Mouse (Mus musculus): ENCODE results near the gene Foxn2. TPM values are rescaled to one million over a fixed set of nuclear protein-coding genes. Genes with fewer than 3 reads are reported as not detected.

Foxn2 gene
- polyA plus RNA-seq (2015; fragmentation: Nextera tagmentation; extraction: Ambion mirVana) = 14.0 and 15.7 TPM in 2 replicates

DNA sequence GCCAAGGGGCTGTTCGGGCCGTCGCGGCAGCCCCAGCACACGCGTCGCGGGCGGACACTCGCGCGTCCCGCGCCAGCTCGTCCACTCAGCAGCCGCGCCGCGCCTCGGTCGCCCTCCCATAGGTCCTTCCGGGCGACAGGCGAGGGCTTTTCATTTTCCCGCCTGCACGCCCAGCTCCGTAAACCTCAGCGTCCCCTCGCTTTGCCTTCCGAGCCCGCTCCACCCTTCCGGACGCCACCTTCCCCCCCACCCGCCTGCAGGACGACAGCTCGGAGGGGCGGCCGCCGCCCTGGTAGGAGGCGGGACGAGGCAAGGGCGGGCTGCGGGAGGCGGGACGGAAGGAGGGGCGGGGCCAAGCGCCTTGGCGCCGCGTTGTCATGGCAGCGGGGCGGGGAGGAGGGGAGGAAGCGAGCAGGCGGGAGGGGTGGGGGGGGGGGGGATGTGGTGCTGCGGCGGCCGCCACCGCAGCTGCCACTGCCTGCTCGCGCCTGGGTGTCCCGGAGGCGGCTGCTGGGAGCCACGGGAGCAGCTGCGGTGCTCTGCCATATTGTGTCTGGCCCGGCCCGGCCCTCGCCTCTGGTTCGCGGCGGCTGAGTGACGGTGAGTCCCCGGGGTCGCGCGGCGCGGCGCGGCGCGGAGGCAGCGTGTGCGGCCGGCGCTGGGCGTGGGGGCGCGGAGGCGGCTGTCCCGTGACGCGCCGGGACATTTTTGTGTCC lies at the start of gene Foxn2:
TSS of gene Foxn2 (plus strand) at position 427 of the 716 bp plus-strand sequence.
- Histone ChIP-seq H3K27me3 (ENCODE audit: insufficient read depth, low read length) (no peaks in the 10 kb centered on the region), H3K4me2 (replicated peaks; ENCODE audit: low read depth, low read length) (peak within 1 kb of the TSS; percentile 77), H3K9ac (replicated peaks; ENCODE audit: low read length) (peak within 1 kb of the TSS; percentile 94), H3K36me3 (ENCODE audit: insufficient read depth, low read length) (no peaks in the 10 kb centered on the region), H3K4me1 (ENCODE audit: insufficient read depth, low read length) (peaks cover 9% of the 10 kb centered on the region), H3K9me3 (ENCODE audit: low read length) (no peaks in the 10 kb centered on the region), H3K27ac (ENCODE audit: low read length) (peak within 1 kb of the TSS; percentile 91), H3K4me3 (ENCODE audit: low read length) (peak within 1 kb of the TSS; percentile 90)
- under 1% methylated on average over 60 of the region's 93 CpGs for WGBS
- ATAC-seq (ENCODE audit: low FRiP score, low TSS enrichment) = peak; percentile 92

DNA sequence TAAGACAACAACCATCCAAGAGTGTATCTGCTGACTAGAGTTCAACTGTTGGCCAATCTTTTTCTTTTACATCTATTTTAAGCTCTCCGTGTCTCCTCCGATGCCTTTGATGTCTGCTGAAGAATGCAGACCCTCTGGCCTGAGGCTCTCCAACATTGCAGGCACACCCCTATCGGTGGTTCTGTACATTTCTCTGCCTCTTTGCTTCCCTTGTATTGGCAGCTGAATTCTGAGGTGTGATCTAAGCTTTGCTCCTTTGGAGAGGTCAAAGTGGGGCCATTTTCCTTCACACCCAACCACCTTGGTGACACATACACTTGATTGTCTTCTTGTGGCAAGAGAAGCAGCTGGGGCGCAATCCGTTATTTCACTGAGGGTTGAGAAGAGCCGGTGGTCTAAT lies 43.0 kb upstream of the Foxn2 start:
- no peaks in the 10 kb centered on the region for H3K36me3 ChIP-seq (ENCODE audit: insufficient read depth, low read length)
- no peak overlapping the region for H3K4me2 ChIP-seq (replicated peaks; ENCODE audit: low read depth, low read length)
- H3K9me3 ChIP-seq (ENCODE audit: low read length) = no peaks in the 10 kb centered on the region
- no peak overlapping the region for H3K9ac ChIP-seq (replicated peaks; ENCODE audit: low read length)
- no peak for ATAC-seq (ENCODE audit: low FRiP score, low TSS enrichment)
- no peak overlapping the region for H3K4me3 ChIP-seq (ENCODE audit: low read length)
- no peaks in the 10 kb centered on the region for H3K27me3 ChIP-seq (ENCODE audit: insufficient read depth, low read length)
- no peaks in the 10 kb centered on the region for H3K4me1 ChIP-seq (ENCODE audit: insufficient read depth, low read length)
- H3K27ac ChIP-seq (ENCODE audit: low read length) = no peak overlapping the region
- WGBS = 81% methylated on average over 6 of the region's 6 CpGs

- no peaks in the 10 kb centered on the region for H3K9me3 ChIP-seq (ENCODE audit: low read length)
Measured at GRCm38 (mm10) chr17:88398090-88398489, 42.4 kb upstream of the Foxn2 start.

GRCm38 (mm10) chr17:88398854-88399253 lies 41.7 kb upstream of the Foxn2 start:
- 83% methylated on average over 4 of the region's 4 CpGs for WGBS
- ATAC-seq (ENCODE audit: low FRiP score, low TSS enrichment) = no peak
- Histone ChIP-seq H3K4me3 (ENCODE audit: low read length) (no peak overlapping the region), H3K9me3 (ENCODE audit: low read length) (no peaks in the 10 kb centered on the region), H3K4me1 (ENCODE audit: insufficient read depth, low read length) (no peaks in the 10 kb centered on the region), H3K27me3 (ENCODE audit: insufficient read depth, low read length) (peaks cover 4% of the 10 kb centered on the region), H3K9ac (replicated peaks; ENCODE audit: low read length) (no peak overlapping the region), H3K36me3 (ENCODE audit: insufficient read depth, low read length) (no peaks in the 10 kb centered on the region), H3K4me2 (replicated peaks; ENCODE audit: low read depth, low read length) (no peak overlapping the region), H3K27ac (ENCODE audit: low read length) (no peak overlapping the region)

More at GRCm38 (mm10) chr17:88398090-88398489, 42.4 kb upstream of the Foxn2 start:
- H3K9ac ChIP-seq (replicated peaks; ENCODE audit: low read length) = no peak overlapping the region
- no peak for ATAC-seq (ENCODE audit: low FRiP score, low TSS enrichment)
- H3K4me3 ChIP-seq (ENCODE audit: low read length) = no peak overlapping the region
- H3K27me3 ChIP-seq (ENCODE audit: insufficient read depth, low read length) = no peaks in the 10 kb centered on the region
- WGBS = 85% methylated on average over 6 of the region's 6 CpGs
- no peaks in the 10 kb centered on the region for H3K36me3 ChIP-seq (ENCODE audit: insufficient read depth, low read length)
- H3K27ac ChIP-seq (ENCODE audit: low read length) = no peak overlapping the region
- H3K4me1 ChIP-seq (ENCODE audit: insufficient read depth, low read length) = no peaks in the 10 kb centered on the region
- H3K4me2 ChIP-seq (replicated peaks; ENCODE audit: low read depth, low read length) = no peak overlapping the region

DNA sequence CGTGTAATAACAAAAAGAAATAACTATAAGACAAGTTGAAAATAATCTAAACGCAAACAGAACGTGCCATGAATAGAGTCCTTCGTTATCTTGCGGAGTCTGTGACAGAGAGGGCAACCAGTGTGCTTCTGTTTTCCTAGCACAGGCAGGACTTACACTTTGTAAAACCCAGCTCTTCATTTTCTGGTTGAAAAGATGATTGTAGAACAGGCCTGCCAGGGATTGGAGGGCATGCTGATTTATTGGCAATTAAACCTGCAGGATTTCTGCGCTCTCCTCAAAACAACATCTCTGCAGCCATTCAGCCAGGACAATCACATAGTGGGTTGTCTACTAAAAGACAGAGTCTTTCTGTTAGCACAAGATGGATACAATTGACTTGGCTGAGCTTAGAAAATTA lies 40.4 kb upstream of the Foxn2 start:
- Histone ChIP-seq H3K4me1 (ENCODE audit: insufficient read depth, low read length) (peaks cover 5% of the 10 kb centered on the region; the same call in 1 of the 2 replicates), H3K4me2 (replicated peaks; ENCODE audit: low read depth, low read length) (no peak overlapping the region), H3K4me3 (ENCODE audit: low read length) (no peak overlapping the region), H3K27ac (ENCODE audit: low read length) (no peak overlapping the region), H3K9me3 (ENCODE audit: low read length) (no peaks in the 10 kb centered on the region), H3K9ac (replicated peaks; ENCODE audit: low read length) (no peak overlapping the region), H3K27me3 (ENCODE audit: insufficient read depth, low read length) (peaks cover 9% of the 10 kb centered on the region), H3K36me3 (ENCODE audit: insufficient read depth, low read length) (no peaks in the 10 kb centered on the region)
- WGBS = 67% methylated on average over 6 of the region's 6 CpGs
- no peak for ATAC-seq (ENCODE audit: low FRiP score, low TSS enrichment)

DNA sequence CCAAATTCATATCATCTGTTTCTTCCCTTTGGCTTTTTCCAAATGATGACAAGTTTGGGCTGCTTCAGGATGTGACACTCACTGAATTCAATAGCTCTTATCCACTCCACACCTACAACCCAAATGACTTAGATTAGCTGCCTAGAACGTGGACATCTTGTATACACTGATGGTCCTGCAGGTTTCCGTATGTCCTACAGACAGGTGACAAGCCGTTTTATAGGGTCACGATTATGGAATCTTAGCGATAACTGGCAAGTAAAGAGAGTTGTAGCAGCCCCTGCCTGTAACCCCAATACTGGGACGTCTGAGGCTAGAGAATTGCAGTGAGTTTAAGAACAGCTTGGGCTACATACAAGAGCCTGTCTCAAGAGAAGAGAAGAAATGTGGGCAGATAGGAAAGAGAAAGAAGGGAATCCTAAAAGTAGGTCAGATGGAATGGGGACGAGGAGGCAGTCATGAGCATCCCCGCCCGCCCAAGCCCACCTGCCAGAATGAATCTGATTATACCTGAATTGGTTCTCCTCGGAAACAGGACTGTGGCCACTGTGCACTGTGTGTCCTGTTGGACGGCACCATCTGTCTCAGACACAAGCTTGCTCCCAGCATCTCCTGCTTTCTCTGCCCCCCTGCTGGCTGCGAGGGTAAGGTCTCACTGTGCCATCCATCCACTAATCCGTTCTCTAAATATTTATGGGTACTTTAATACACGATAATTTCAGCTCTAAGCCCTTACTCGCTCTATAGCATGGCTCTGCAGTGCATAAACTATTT lies 39.6 kb upstream of the Foxn2 start:
- no peaks in the 10 kb centered on the region for H3K36me3 ChIP-seq (ENCODE audit: insufficient read depth, low read length)
- ATAC-seq (ENCODE audit: low FRiP score, low TSS enrichment) = no peak
- H3K4me1 ChIP-seq (ENCODE audit: insufficient read depth, low read length) = peaks cover 7% of the 10 kb centered on the region; the same call in 1 of the 2 replicates
- no peaks in the 10 kb centered on the region for H3K9me3 ChIP-seq (ENCODE audit: low read length)
- no peak overlapping the region for H3K4me2 ChIP-seq (replicated peaks; ENCODE audit: low read depth, low read length)
- H3K27me3 ChIP-seq (ENCODE audit: insufficient read depth, low read length) = peaks cover 11% of the 10 kb centered on the region
- no peak overlapping the region for H3K4me3 ChIP-seq (ENCODE audit: low read length)
- H3K27ac ChIP-seq (ENCODE audit: low read length) = no peak overlapping the region
- no peak overlapping the region for H3K9ac ChIP-seq (replicated peaks; ENCODE audit: low read length)
- 75% methylated on average over 15 of the region's 15 CpGs for WGBS

GRCm38 (mm10) chr17:88403269-88403668 lies 37.2 kb upstream of the Foxn2 start:
- Histone ChIP-seq H3K4me1 (ENCODE audit: insufficient read depth, low read length) (peaks cover 7% of the 10 kb centered on the region; the same call in 1 of the 2 replicates), H3K4me3 (ENCODE audit: low read length) (no peak overlapping the region), H3K27me3 (ENCODE audit: insufficient read depth, low read length) (peaks cover 11% of the 10 kb centered on the region), H3K9ac (replicated peaks; ENCODE audit: low read length) (no peak overlapping the region), H3K9me3 (ENCODE audit: low read length) (no peaks in the 10 kb centered on the region), H3K36me3 (ENCODE audit: insufficient read depth, low read length) (no peaks in the 10 kb centered on the region), H3K4me2 (replicated peaks; ENCODE audit: low read depth, low read length) (no peak overlapping the region), H3K27ac (ENCODE audit: low read length) (no peak overlapping the region)
- ATAC-seq (ENCODE audit: low FRiP score, low TSS enrichment) = no peak
- 86% methylated on average over 6 of the region's 6 CpGs for WGBS

- Histone ChIP-seq H3K27ac (ENCODE audit: low read length) (no peak overlapping the region), H3K36me3 (ENCODE audit: insufficient read depth, low read length) (no peaks in the 10 kb centered on the region), H3K4me2 (replicated peaks; ENCODE audit: low read depth, low read length) (peak overlapping the region; percentile 43), H3K4me1 (ENCODE audit: insufficient read depth, low read length) (peaks cover 7% of the 10 kb centered on the region; the same call in 1 of the 2 replicates), H3K4me3 (ENCODE audit: low read length) (no peak overlapping the region), H3K9me3 (ENCODE audit: low read length) (no peaks in the 10 kb centered on the region), H3K9ac (replicated peaks; ENCODE audit: low read length) (no peak overlapping the region), H3K27me3 (ENCODE audit: insufficient read depth, low read length) (peaks cover 11% of the 10 kb centered on the region)
- WGBS = 12% methylated on average over 6 of the region's 6 CpGs
- ATAC-seq (ENCODE audit: low FRiP score, low TSS enrichment) = no peak
Measured at GRCm38 (mm10) chr17:88404471-88404870, 36.0 kb upstream of the Foxn2 start.

DNA sequence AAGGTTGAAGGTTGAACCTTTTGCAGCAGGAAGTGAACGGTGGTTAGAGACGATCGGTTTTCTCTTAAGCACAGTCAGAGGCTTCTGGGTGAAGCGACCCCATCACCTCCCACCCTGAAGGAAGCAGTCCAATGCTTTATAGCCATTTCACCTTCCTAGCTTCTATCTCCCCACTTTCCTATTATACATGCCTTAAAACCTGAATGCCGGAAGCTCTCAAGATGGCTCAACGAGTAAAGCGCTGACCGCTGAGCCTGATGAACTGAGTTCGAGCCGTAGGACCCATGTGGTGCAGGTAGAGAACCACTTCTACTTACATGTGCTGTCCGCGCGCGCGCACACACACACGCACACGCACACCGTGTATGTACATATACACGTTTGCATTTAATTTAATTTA lies 35.4 kb upstream of the Foxn2 start:
- H3K4me2 ChIP-seq (replicated peaks; ENCODE audit: low read depth, low read length) = peak overlapping the region; percentile 43
- no peak overlapping the region for H3K9ac ChIP-seq (replicated peaks; ENCODE audit: low read length)
- peak overlapping the region; percentile 23 for H3K4me3 ChIP-seq (ENCODE audit: low read length)
- H3K36me3 ChIP-seq (ENCODE audit: insufficient read depth, low read length) = no peaks in the 10 kb centered on the region
- peaks cover 11% of the 10 kb centered on the region for H3K27me3 ChIP-seq (ENCODE audit: insufficient read depth, low read length)
- WGBS = 40% methylated on average over 19 of the region's 19 CpGs
- peaks cover 7% of the 10 kb centered on the region; the same call in 1 of the 2 replicates for H3K4me1 ChIP-seq (ENCODE audit: insufficient read depth, low read length)
- no peak for ATAC-seq (ENCODE audit: low FRiP score, low TSS enrichment)
- no peaks in the 10 kb centered on the region for H3K9me3 ChIP-seq (ENCODE audit: low read length)
- H3K27ac ChIP-seq (ENCODE audit: low read length) = no peak overlapping the region

DNA sequence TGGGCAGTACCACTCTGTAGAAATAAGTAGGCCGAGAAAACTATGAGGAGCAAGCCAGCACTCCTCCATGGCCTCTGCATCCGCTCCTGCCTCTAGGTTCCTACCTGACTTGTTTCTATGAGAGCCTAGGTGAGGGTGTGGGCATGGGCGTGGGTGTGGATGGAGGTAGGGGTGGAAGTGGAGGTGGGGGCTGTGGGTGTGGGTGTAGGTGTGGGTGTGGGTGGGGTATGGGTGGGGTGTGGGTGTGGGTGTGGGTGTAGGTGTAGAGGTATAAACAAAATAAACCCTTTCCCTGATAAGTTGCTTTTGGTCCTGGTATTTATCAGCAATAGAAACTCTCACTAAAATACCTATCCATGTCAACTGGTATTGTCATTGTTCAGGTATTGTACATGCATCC lies 30.8 kb upstream of the Foxn2 start:
- no peak overlapping the region for H3K4me2 ChIP-seq (replicated peaks; ENCODE audit: low read depth, low read length)
- WGBS = 82% methylated on average over 3 of the region's 3 CpGs
- H3K4me3 ChIP-seq (ENCODE audit: low read length) = no peak overlapping the region
- H3K9ac ChIP-seq (replicated peaks; ENCODE audit: low read length) = no peak overlapping the region
- H3K27me3 ChIP-seq (ENCODE audit: insufficient read depth, low read length) = 0 out of 2 replicates have a peak, but pooled peaks cover 2% of the 10 kb centered on the region
- no peaks in the 10 kb centered on the region for H3K36me3 ChIP-seq (ENCODE audit: insufficient read depth, low read length)
- no peak for ATAC-seq (ENCODE audit: low FRiP score, low TSS enrichment)
- H3K4me1 ChIP-seq (ENCODE audit: insufficient read depth, low read length) = peaks cover 6% of the 10 kb centered on the region; the same call in 1 of the 2 replicates
- no peak overlapping the region for H3K27ac ChIP-seq (ENCODE audit: low read length)
- H3K9me3 ChIP-seq (ENCODE audit: low read length) = no peaks in the 10 kb centered on the region

Measured in kidney, embryonic 16.5 days (tissue).